Mouse (Mus musculus): ENCODE data around the gene Lpin3. TPM values are rescaled to one million over a fixed set of nuclear protein-coding genes. Genes with fewer than 3 reads are reported as not detected.

The Lpin3 gene
- polyA plus RNA-seq, 1 experiment: 1.9 TPM

- WGBS: 48% methylated on average over 7 of the region's 7 CpGs
- H3K4me1 ChIP-seq (ENCODE audit: control insufficient read depth, insufficient read depth, low read length): no peaks in the 10 kb centered on the region
- TF ChIP-seq CTCF (IDR thresholded peaks at IDR 0.05; ENCODE audit: control insufficient read depth, insufficient read depth, low read length) (no peak), POLR2A (IDR thresholded peaks at IDR 0.05; ENCODE audit: borderline replicate concordance, control insufficient read depth, low read depth, low read length) (no peak)
- H3K27ac ChIP-seq (ENCODE audit: control insufficient read depth, insufficient read depth, low read depth, low read length, poor library complexity): no peak overlapping the region
- no peak overlapping the region for H3K4me3 ChIP-seq (replicated peaks; ENCODE audit: control insufficient read depth, low read depth, low read length)
Measured at GRCm38 (mm10) chr2:160953131-160953873, 72.8 kb downstream of the Lpin3 start.

- no peak for TF ChIP-seq CTCF (IDR thresholded peaks at IDR 0.05; ENCODE audit: control insufficient read depth, insufficient read depth, low read length)
- TF ChIP-seq POLR2A (IDR thresholded peaks at IDR 0.05; ENCODE audit: borderline replicate concordance, control insufficient read depth, low read depth, low read length): no peak
- no peak overlapping the region for H3K27ac ChIP-seq (ENCODE audit: control insufficient read depth, insufficient read depth, low read depth, low read length, poor library complexity)
- 73% methylated on average over 3 of the region's 3 CpGs for WGBS
- no peak overlapping the region for H3K4me3 ChIP-seq (replicated peaks; ENCODE audit: control insufficient read depth, low read depth, low read length)
- no peaks in the 10 kb centered on the region for H3K4me1 ChIP-seq (ENCODE audit: control insufficient read depth, insufficient read depth, low read length)
Measured at GRCm38 (mm10) chr2:160954541-160954940, 74.1 kb downstream of the Lpin3 start.

- H3K27ac ChIP-seq (ENCODE audit: control insufficient read depth, insufficient read depth, low read depth, low read length, poor library complexity): no peak overlapping the region
- no peak for TF ChIP-seq CTCF (IDR thresholded peaks at IDR 0.05; ENCODE audit: control insufficient read depth, insufficient read depth, low read length)
- TF ChIP-seq POLR2A (IDR thresholded peaks at IDR 0.05; ENCODE audit: borderline replicate concordance, control insufficient read depth, low read depth, low read length): no peak
- 84% methylated on average over 7 of the region's 7 CpGs for WGBS
- H3K4me3 ChIP-seq (replicated peaks; ENCODE audit: control insufficient read depth, low read depth, low read length): no peak overlapping the region
- no peaks in the 10 kb centered on the region for H3K4me1 ChIP-seq (ENCODE audit: control insufficient read depth, insufficient read depth, low read length)
Measured at GRCm38 (mm10) chr2:160955331-160955730, 74.9 kb downstream of the Lpin3 start.

Other genes starting within 250 kb of the Lpin3 start
- gene Top1, start 234.8 kb upstream of the Lpin3 start, polyA plus RNA-seq (2011; ENCODE audit: insufficient read depth, insufficient read length, low replicate concordance, missing spikeins): 53.1 and 54.4 TPM in 2 replicates
- gene Plcg1, start 149.4 kb upstream of the Lpin3 start, polyA plus RNA-seq (2011; ENCODE audit: insufficient read depth, insufficient read length, low replicate concordance, missing spikeins): 12.8 and 21.0 TPM in 2 replicates
- 2.9 and 3.5 TPM in 2 replicates for gene Zhx3, start 7.7 kb upstream of the Lpin3 start, polyA plus RNA-seq (2011; ENCODE audit: insufficient read depth, insufficient read length, low replicate concordance, missing spikeins)
- 0.57 TPM in 1 of 2 replicates, not detected in the other for gene Emilin3, start 31.7 kb downstream of the Lpin3 start, polyA plus RNA-seq (2011; ENCODE audit: insufficient read depth, insufficient read length, low replicate concordance, missing spikeins)
- gene Chd6, start 228.4 kb downstream of the Lpin3 start, polyA plus RNA-seq (2011; ENCODE audit: insufficient read depth, insufficient read length, low replicate concordance, missing spikeins): 21.7 and 22.2 TPM in 2 replicates